Mouse (Mus musculus) embryonic facial prominence, embryonic 13.5 days (tissue): ENCODE data around the gene Sp110. TPM values are rescaled to one million over a fixed set of nuclear protein-coding genes. Genes with fewer than 3 reads are reported as not detected.
"Not testable (repeated sequence)": the region's sequence is repeated elsewhere in the genome, so short reads cannot be mapped to it uniquely, and the experiment has no call there.

Experiments
- ATAC-seq: fragments of 200-750 bp; cut with Nextera tagmentation; 2 replicates; pipeline ENCODE4 v1.8.0; 2017; ENCODE audit warnings: low read depth; ENCODE audit not compliant: insufficient number of reproducible peaks, insufficient read depth, low FRiP score, low TSS enrichment
- H3K27ac ChIP-seq: fragments of 300-500 bp; sonication (generic); 2 replicates; pipeline ENCODE4 v1.5.1; 2015; ENCODE audit warnings: moderate library complexity, mild to moderate bottlenecking, inconsistent platforms
- H3K27me3 ChIP-seq: fragments of 300-500 bp; sonication (generic); 2 replicates; pipeline ENCODE4 v1.6.1; 2015; ENCODE audit warnings: mild to moderate bottlenecking, inconsistent platforms
- H3K36me3 ChIP-seq: fragments of 300-500 bp; sonication (generic); 2 replicates; pipeline ENCODE4 v1.6.1; 2015; ENCODE audit warnings: mild to moderate bottlenecking, inconsistent platforms
- H3K4me1 ChIP-seq: fragments of 300-500 bp; sonication (generic); 2 replicates; pipeline ENCODE4 v1.6.1; 2015; ENCODE audit warnings: inconsistent platforms
- H3K4me2 ChIP-seq: fragments of 300-500 bp; sonication (generic); 2 replicates; pipeline ENCODE4 v1.6.1; 2015; ENCODE audit warnings: moderate library complexity, mild to moderate bottlenecking, inconsistent platforms
- H3K4me3 ChIP-seq: fragments of 300-500 bp; sonication (generic); 2 replicates; pipeline ENCODE4 v1.5.1; 2015; ENCODE audit warnings: mild to moderate bottlenecking, inconsistent platforms
- H3K9ac ChIP-seq: fragments of 300-500 bp; sonication (generic); 2 replicates; pipeline ENCODE4 v1.6.1; 2015; ENCODE audit warnings: mild to moderate bottlenecking, inconsistent platforms
- H3K9me3 ChIP-seq: fragments of 300-500 bp; sonication (generic); 2 replicates; pipeline ENCODE4 v1.6.1; 2016; ENCODE audit warnings: inconsistent platforms
- WGBS: fragments of 180-500 bp; shearing (Covaris S2); methylation state at CpG from one replicate; pipeline ENCODE4 v1.1.7; 2015; ENCODE audit warnings: mixed read lengths; 5-methylcytosine and 5-hydroxymethylcytosine counted together
- polyA plus RNA-seq: library from polyadenylated mRNA; unstranded; fragments of >200 nt; fragmentation: Nextera tagmentation; extraction: Ambion mirVana; gene quantifications from 2 replicates; pipeline ENCODE4 v1.2.1, GENCODE M21; 2015

Gene Sp110
- polyA plus RNA-seq = 1.1 and 1.2 TPM in 2 replicates

GRCm38 (mm10) chr1:85598271-85599012 is at the start of gene Sp110:
Sp110 (minus strand) TSS chr1:85598817.
- not testable (repeated sequence) for H3K36me3 ChIP-seq, H3K4me1 ChIP-seq, H3K27me3 ChIP-seq, H3K4me3 ChIP-seq, ATAC-seq, H3K9ac ChIP-seq, H3K27ac ChIP-seq, H3K9me3 ChIP-seq, H3K4me2 ChIP-seq
- 67% methylated on average over 17 of the region's 17 CpGs for WGBS

GRCm38 (mm10) chr1:85638144-85638543 is 39.5 kb upstream of the Sp110 start:
- H3K9ac ChIP-seq, H3K27me3 ChIP-seq, H3K36me3 ChIP-seq, ATAC-seq, H3K4me1 ChIP-seq, H3K4me2 ChIP-seq, H3K9me3 ChIP-seq, H3K4me3 ChIP-seq, H3K27ac ChIP-seq: not testable (repeated sequence)
- 74% methylated on average over 4 of the region's 4 CpGs for WGBS

GRCm38 (mm10) chr1:85636936-85637335 is 38.3 kb upstream of the Sp110 start:
- not testable (repeated sequence) for H3K4me3 ChIP-seq, H3K9ac ChIP-seq, H3K9me3 ChIP-seq, ATAC-seq, H3K36me3 ChIP-seq, H3K27ac ChIP-seq, H3K27me3 ChIP-seq, H3K4me1 ChIP-seq, H3K4me2 ChIP-seq
- 62% methylated on average over 3 of the region's 3 CpGs for WGBS

- H3K9me3 ChIP-seq, H3K27ac ChIP-seq, H3K4me2 ChIP-seq, H3K27me3 ChIP-seq, H3K4me3 ChIP-seq, ATAC-seq, H3K4me1 ChIP-seq, H3K9ac ChIP-seq, H3K36me3 ChIP-seq: not testable (repeated sequence)
- 67% methylated on average over 1 of the region's 1 CpGs for WGBS
Observed at GRCm38 (mm10) chr1:85618689-85619088, 20.1 kb upstream of the Sp110 start.

GRCm38 (mm10) chr1:85617161-85617560 is 18.5 kb upstream of the Sp110 start:
- not testable (repeated sequence) for H3K9ac ChIP-seq, H3K27me3 ChIP-seq, H3K4me2 ChIP-seq, H3K4me3 ChIP-seq, H3K4me1 ChIP-seq, H3K27ac ChIP-seq, H3K36me3 ChIP-seq, H3K9me3 ChIP-seq, ATAC-seq
- WGBS = 59% methylated on average over 4 of the region's 5 CpGs

GRCm38 (mm10) chr1:85615819-85616218 is 17.2 kb upstream of the Sp110 start:
- WGBS = 62% methylated on average over 3 of the region's 3 CpGs
- not testable (repeated sequence) for H3K27me3 ChIP-seq, H3K4me3 ChIP-seq, H3K9ac ChIP-seq, H3K27ac ChIP-seq, H3K36me3 ChIP-seq, ATAC-seq, H3K4me2 ChIP-seq, H3K9me3 ChIP-seq, H3K4me1 ChIP-seq

GRCm38 (mm10) chr1:85615096-85615495 is 16.5 kb upstream of the Sp110 start:
- H3K9me3 ChIP-seq, H3K4me2 ChIP-seq, ATAC-seq, H3K4me3 ChIP-seq, H3K4me1 ChIP-seq, H3K27ac ChIP-seq, H3K36me3 ChIP-seq, H3K27me3 ChIP-seq, H3K9ac ChIP-seq: not testable (repeated sequence)
- 93% methylated on average over 3 of the region's 3 CpGs for WGBS

GRCm38 (mm10) chr1:85610581-85610980 is 12.0 kb upstream of the Sp110 start:
- H3K36me3 ChIP-seq, H3K9ac ChIP-seq, H3K27ac ChIP-seq, H3K9me3 ChIP-seq, H3K4me3 ChIP-seq, H3K4me2 ChIP-seq, ATAC-seq, H3K4me1 ChIP-seq, H3K27me3 ChIP-seq: not testable (repeated sequence)
- no CpG with 5 or more reads among the region's 4 CpGs for WGBS

GRCm38 (mm10) chr1:85608361-85608760 is 9.7 kb upstream of the Sp110 start:
- H3K9me3 ChIP-seq, H3K27ac ChIP-seq, ATAC-seq, H3K9ac ChIP-seq, H3K4me2 ChIP-seq, H3K27me3 ChIP-seq, H3K4me3 ChIP-seq, H3K36me3 ChIP-seq, H3K4me1 ChIP-seq: not testable (repeated sequence)
- 75% methylated on average over 3 of the region's 4 CpGs for WGBS

GRCm38 (mm10) chr1:85604341-85604740 is 5.7 kb upstream of the Sp110 start:
- H3K9ac ChIP-seq = not testable (repeated sequence)
- 100% methylated on average over 1 of the region's 1 CpGs for WGBS

GRCm38 (mm10) chr1:85600794-85601193 is 2.2 kb upstream of the Sp110 start:
- not testable (repeated sequence) for ATAC-seq, H3K4me1 ChIP-seq, H3K9ac ChIP-seq, H3K4me2 ChIP-seq, H3K27ac ChIP-seq, H3K36me3 ChIP-seq, H3K27me3 ChIP-seq, H3K9me3 ChIP-seq, H3K4me3 ChIP-seq
- WGBS = 58% methylated on average over 4 of the region's 4 CpGs

More at GRCm38 (mm10) chr1:85604341-85604740, 5.7 kb upstream of the Sp110 start:
- H3K27ac ChIP-seq, ATAC-seq, H3K4me3 ChIP-seq, H3K27me3 ChIP-seq, H3K4me2 ChIP-seq, H3K36me3 ChIP-seq, H3K4me1 ChIP-seq, H3K9me3 ChIP-seq: not testable (repeated sequence)

- H3K9ac ChIP-seq, H3K27me3 ChIP-seq, H3K36me3 ChIP-seq, H3K4me2 ChIP-seq, H3K9me3 ChIP-seq, ATAC-seq, H3K4me3 ChIP-seq, H3K4me1 ChIP-seq, H3K27ac ChIP-seq: not testable (repeated sequence)
- WGBS = 60% methylated on average over 1 of the region's 5 CpGs
Observed at GRCm38 (mm10) chr1:85600078-85600477, 1.5 kb upstream of the Sp110 start, which contains the start of gene Sp140. Sp140 (plus strand) TSS chr1:85600378.
